Mouse (Mus musculus) forebrain, embryonic 15.5 days (tissue): Measurements from ENCODE around the gene Exosc6. TPM values are rescaled to one million over a fixed set of nuclear protein-coding genes. Genes with fewer than 3 reads are reported as not detected.
"Not testable (repeated sequence)": the region's sequence is repeated elsewhere in the genome, so short reads cannot be mapped to it uniquely, and the experiment has no call there.

ENCODE experiments used
- ATAC-seq: fragments of 200-750 bp; cut with Nextera tagmentation; replicated peaks from 2 replicates; pipeline ENCODE4 v1.8.0; 2017; ENCODE audit warnings: mild to moderate bottlenecking, moderate TSS enrichment, moderate library complexity
- H3K27ac ChIP-seq: fragments of 300-500 bp; sonication (generic); replicated peaks from 2 replicates; pipeline ENCODE4 v1.5.1; 2015; ENCODE audit warnings: mild to moderate bottlenecking, inconsistent platforms
- H3K27me3 ChIP-seq: fragments of 300-500 bp; sonication (generic); 2 replicates; pipeline ENCODE4 v1.6.1; 2015; ENCODE audit warnings: inconsistent platforms
- H3K36me3 ChIP-seq: fragments of 300-500 bp; sonication (generic); 2 replicates; pipeline ENCODE4 v1.6.1; 2015; ENCODE audit warnings: mild to moderate bottlenecking, inconsistent platforms
- H3K4me1 ChIP-seq: fragments of 300-500 bp; sonication (generic); 2 replicates; pipeline ENCODE4 v1.6.1; 2015; ENCODE audit warnings: inconsistent platforms
- H3K4me2 ChIP-seq: fragments of 300-500 bp; sonication (generic); replicated peaks from 2 replicates; pipeline ENCODE4 v1.6.1; 2015; ENCODE audit warnings: mild to moderate bottlenecking, inconsistent platforms
- H3K4me3 ChIP-seq: fragments of 300-500 bp; sonication (generic); 2 replicates; pipeline ENCODE4 v1.5.1; 2015; ENCODE audit warnings: mild to moderate bottlenecking, inconsistent platforms
- H3K9ac ChIP-seq: fragments of 300-500 bp; sonication (generic); replicated peaks from 2 replicates; pipeline ENCODE4 v1.6.1; 2015; ENCODE audit warnings: mild to moderate bottlenecking, inconsistent platforms
- H3K9me3 ChIP-seq: fragments of 300-500 bp; sonication (generic); 2 replicates; pipeline ENCODE4 v1.6.1; 2016; ENCODE audit warnings: inconsistent platforms
- WGBS: fragments of 180-500 bp; shearing (Covaris S2); methylation state at CpG from one replicate; pipeline ENCODE4 v1.1.7; 2015; ENCODE audit warnings: mixed read lengths; 5-methylcytosine and 5-hydroxymethylcytosine counted together
- polyA plus RNA-seq: library from polyadenylated mRNA; unstranded; fragments of >200 nt; fragmentation: Nextera tagmentation; extraction: Ambion mirVana; gene quantifications from 2 replicates; pipeline ENCODE4 v1.2.1, GENCODE M21; 2015

The Exosc6 gene
- polyA plus RNA-seq, result not detected in 2 replicates

DNA sequence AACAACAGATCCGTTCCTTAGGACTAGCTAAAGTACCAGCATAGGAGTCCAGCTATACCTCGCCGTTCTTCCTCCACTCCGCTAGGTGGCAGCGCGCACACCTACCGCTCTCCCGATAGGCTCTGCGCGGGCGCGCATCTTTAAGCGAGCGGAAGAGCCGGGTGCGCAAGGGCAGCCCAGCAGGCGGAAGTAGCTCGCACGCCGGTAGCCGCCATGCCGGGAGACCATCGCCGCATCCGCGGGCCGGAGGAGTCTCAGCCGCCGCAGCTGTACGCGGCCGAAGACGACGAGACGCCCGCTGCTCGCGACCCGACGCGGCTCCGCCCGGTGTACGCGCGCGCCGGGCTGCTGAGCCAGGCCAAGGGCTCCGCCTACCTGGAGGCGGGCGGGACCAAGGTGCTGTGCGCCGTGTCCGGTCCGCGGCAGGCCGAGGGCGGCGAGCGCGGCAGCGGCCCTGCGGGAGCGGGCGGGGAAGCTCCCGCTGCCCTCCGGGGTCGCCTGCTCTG lies at the start of gene Exosc6:
TSS of gene Exosc6 (plus strand) at position 182 of the 506 bp plus-strand sequence.
- Histone ChIP-seq H3K36me3 (peaks cover 50% of the 10 kb centered on the region), H3K4me2 (peak within 1 kb of the TSS; percentile 99), H3K4me1 (peaks cover 19% of the 10 kb centered on the region), H3K27ac (peak within 1 kb of the TSS; percentile 78), H3K9ac (peak within 1 kb of the TSS; percentile 80), H3K4me3 (peak within 1 kb of the TSS; percentile 98), H3K9me3 (no peaks in the 10 kb centered on the region), H3K27me3 (no peaks in the 10 kb centered on the region)
- ATAC-seq, result peak; percentile 97
- WGBS, result under 1% methylated on average over 58 of the region's 68 CpGs

GRCm38 (mm10) chr8:111010230-111010991 lies 45.7 kb upstream of the Exosc6 start:
- WGBS, result 95% methylated on average over 9 of the region's 10 CpGs
- not testable (repeated sequence) for H3K4me1 ChIP-seq, H3K4me3 ChIP-seq, H3K4me2 ChIP-seq, ATAC-seq, H3K9me3 ChIP-seq, H3K27me3 ChIP-seq, H3K9ac ChIP-seq, H3K27ac ChIP-seq
- peaks cover 58% of the 10 kb centered on the region for H3K36me3 ChIP-seq

- 100% methylated on average over 2 of the region's 2 CpGs for WGBS
- H3K27ac ChIP-seq, H3K4me2 ChIP-seq, H3K36me3 ChIP-seq, H3K27me3 ChIP-seq, H3K4me3 ChIP-seq, ATAC-seq, H3K9ac ChIP-seq, H3K4me1 ChIP-seq, H3K9me3 ChIP-seq: not testable (repeated sequence)
Measured at GRCm38 (mm10) chr8:111026609-111027008, 29.5 kb upstream of the Exosc6 start.

GRCm38 (mm10) chr8:111027391-111027937 lies 28.7 kb upstream of the Exosc6 start:
- Histone ChIP-seq H3K27me3 (peaks cover 10% of the 10 kb centered on the region; the same call in 1 of the 2 replicates), H3K4me3 (peak overlapping the region; percentile 59), H3K9me3 (no peaks in the 10 kb centered on the region), H3K4me1 (peaks cover 10% of the 10 kb centered on the region), H3K36me3 (no peaks in the 10 kb centered on the region), H3K27ac (peak overlapping the region; percentile 60), H3K4me2 (peak overlapping the region; percentile 70), H3K9ac (peak overlapping the region; percentile 79)
- under 1% methylated on average over 31 of the region's 31 CpGs for WGBS
- ATAC-seq, result peak; percentile 91

DNA sequence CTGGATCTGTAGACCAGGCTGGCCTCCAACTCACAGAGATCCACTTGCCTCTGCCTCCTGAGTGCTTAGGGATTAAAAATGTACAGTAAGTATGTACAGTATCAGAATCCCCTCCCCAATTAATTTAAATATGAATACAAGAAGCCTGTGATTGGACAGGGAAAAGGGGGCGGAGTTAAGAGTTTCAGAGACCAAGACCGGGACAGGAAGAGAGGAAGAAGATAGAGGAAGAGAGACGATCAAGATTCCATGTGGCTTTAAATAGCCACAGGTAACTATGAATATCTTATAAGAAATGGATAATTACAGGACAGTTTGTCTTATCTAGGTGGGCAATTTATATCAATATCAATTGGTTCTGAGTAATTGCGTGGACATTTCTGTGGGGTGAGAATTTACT lies 26.6 kb upstream of the Exosc6 start:
- Histone ChIP-seq H3K9ac (no peak overlapping the region), H3K27me3 (peaks cover 10% of the 10 kb centered on the region; the same call in 1 of the 2 replicates), H3K4me3 (no peak overlapping the region), H3K27ac (no peak overlapping the region), H3K4me2 (no peak overlapping the region), H3K4me1 (peaks cover 18% of the 10 kb centered on the region), H3K9me3 (no peaks in the 10 kb centered on the region), H3K36me3 (no peaks in the 10 kb centered on the region)
- no peak for ATAC-seq
- WGBS, result 57% methylated on average over 4 of the region's 4 CpGs

GRCm38 (mm10) chr8:111030045-111030444 lies 26.1 kb upstream of the Exosc6 start:
- WGBS, result 83% methylated on average over 6 of the region's 6 CpGs
- Histone ChIP-seq H3K4me3 (no peak overlapping the region), H3K27me3 (peaks cover 10% of the 10 kb centered on the region; the same call in 1 of the 2 replicates), H3K36me3 (no peaks in the 10 kb centered on the region), H3K4me1 (peaks cover 23% of the 10 kb centered on the region), H3K4me2 (no peak overlapping the region), H3K27ac (no peak overlapping the region), H3K9ac (no peak overlapping the region), H3K9me3 (no peaks in the 10 kb centered on the region)
- no peak for ATAC-seq

GRCm38 (mm10) chr8:111031572-111031971 lies 24.6 kb upstream of the Exosc6 start, which contains the start of gene Ddx19b:
Ddx19b (minus strand) TSS chr8:111031751.
- Histone ChIP-seq H3K27me3 (peaks cover 10% of the 10 kb centered on the region; the same call in 1 of the 2 replicates), H3K36me3 (peaks cover 3% of the 10 kb centered on the region; the same call in 1 of the 2 replicates), H3K4me3 (no peak within 1 kb of the TSS), H3K4me1 (peaks cover 38% of the 10 kb centered on the region), H3K4me2 (no peak within 1 kb of the TSS), H3K9ac (no peak within 1 kb of the TSS), H3K27ac (no peak within 1 kb of the TSS), H3K9me3 (no peaks in the 10 kb centered on the region)
- ATAC-seq, result no peak
- WGBS, result 97% methylated on average over 19 of the region's 19 CpGs

GRCm38 (mm10) chr8:111032916-111033315 lies 23.2 kb upstream of the Exosc6 start, which contains the start of gene Aars:
Aars (plus strand) TSS chr8:111033144.
- no peak for ATAC-seq
- no peaks in the 10 kb centered on the region for H3K9me3 ChIP-seq
- H3K27me3 ChIP-seq, result peaks cover 10% of the 10 kb centered on the region; the same call in 1 of the 2 replicates
- H3K4me2 ChIP-seq, result peak within 1 kb of the TSS; percentile 56
- H3K9ac ChIP-seq, result peak within 1 kb of the TSS; percentile 82
- H3K4me3 ChIP-seq, result peak within 1 kb of the TSS; percentile 82
- H3K4me1 ChIP-seq, result peaks cover 33% of the 10 kb centered on the region
- peaks cover 11% of the 10 kb centered on the region for H3K36me3 ChIP-seq
- peak within 1 kb of the TSS; percentile 85 for H3K27ac ChIP-seq
- WGBS, result 96% methylated on average over 7 of the region's 7 CpGs

- Histone ChIP-seq H3K27me3 (peaks cover 10% of the 10 kb centered on the region; the same call in 1 of the 2 replicates), H3K4me1 (peaks cover 28% of the 10 kb centered on the region), H3K9ac (peak overlapping the region; percentile 82), H3K4me2 (peak overlapping the region; percentile 56), H3K9me3 (no peaks in the 10 kb centered on the region), H3K27ac (peak overlapping the region; percentile 85), H3K4me3 (peak overlapping the region; percentile 82), H3K36me3 (peaks cover 18% of the 10 kb centered on the region)
- 6% methylated on average over 37 of the region's 37 CpGs for WGBS
- ATAC-seq, result peak; percentile 100
Measured at GRCm38 (mm10) chr8:111033482-111034215, 22.5 kb upstream of the Exosc6 start.

DNA sequence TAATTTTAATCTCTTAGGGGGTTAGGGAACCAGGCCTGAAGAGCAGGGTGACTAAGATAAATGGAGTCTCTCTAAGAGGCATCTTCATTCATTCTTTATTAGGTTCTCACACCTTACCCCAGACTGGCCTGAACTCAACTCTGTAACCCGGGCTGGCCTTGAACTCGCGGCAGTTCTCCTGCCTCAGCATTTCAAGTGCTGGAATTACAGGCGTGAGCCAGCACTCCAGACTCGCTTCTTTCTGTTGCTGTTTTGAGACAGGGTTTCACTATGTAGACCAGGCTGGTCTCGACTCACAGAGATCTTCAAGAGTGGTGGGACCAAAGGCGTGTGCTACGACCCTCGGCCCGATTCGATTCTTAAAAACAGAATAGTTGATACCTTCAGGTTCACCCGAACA lies 21.9 kb upstream of the Exosc6 start:
- no peak for ATAC-seq
- Histone ChIP-seq H3K27ac (peak overlapping the region; percentile 85), H3K9me3 (no peaks in the 10 kb centered on the region), H3K9ac (peak overlapping the region; percentile 82), H3K4me3 (peak overlapping the region; percentile 82), H3K4me2 (peak overlapping the region; percentile 56), H3K36me3 (peaks cover 24% of the 10 kb centered on the region), H3K4me1 (peaks cover 28% of the 10 kb centered on the region), H3K27me3 (peaks cover 10% of the 10 kb centered on the region; the same call in 1 of the 2 replicates)
- 23% methylated on average over 12 of the region's 12 CpGs for WGBS

DNA sequence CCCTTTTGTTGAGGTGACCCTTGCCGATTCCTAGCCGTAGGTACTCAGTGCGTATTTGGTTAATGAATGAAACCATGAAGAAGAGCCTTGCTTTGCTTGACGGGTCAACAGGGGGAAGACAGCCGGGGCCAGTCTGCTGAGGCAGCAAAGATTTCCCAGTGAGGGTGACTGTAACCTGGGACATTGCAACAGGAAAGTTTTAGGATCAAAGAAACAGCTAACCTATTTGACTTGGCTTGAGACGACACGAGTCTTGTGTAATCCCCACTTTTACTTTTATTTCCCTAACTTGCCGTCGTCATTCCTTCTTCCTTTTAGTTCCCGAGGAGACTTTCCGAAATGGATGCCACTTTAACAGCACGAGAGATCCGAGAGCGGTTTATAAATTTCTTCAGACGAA lies 19.5 kb upstream of the Exosc6 start:
- 94% methylated on average over 15 of the region's 15 CpGs for WGBS
- ATAC-seq, result no peak

More for the DNA sequence above, 19.5 kb upstream of the Exosc6 start:
- peaks cover 4% of the 10 kb centered on the region; the same call in 1 of the 2 replicates for H3K27me3 ChIP-seq
- H3K4me2 ChIP-seq, result no peak overlapping the region
- H3K9me3 ChIP-seq, result no peaks in the 10 kb centered on the region
- H3K4me3 ChIP-seq, result no peak overlapping the region
- no peak overlapping the region for H3K27ac ChIP-seq
- H3K9ac ChIP-seq, result no peak overlapping the region
- H3K36me3 ChIP-seq, result peaks cover 45% of the 10 kb centered on the region
- H3K4me1 ChIP-seq, result peaks cover 28% of the 10 kb centered on the region
